ENCODE assay signal across 7 mouse cellular contexts in genomic region chr13:100492061-100492787, GRCm38 (mm10). TPM values are rescaled to one million over a fixed set of nuclear protein-coding genes. Genes with fewer than 3 reads are reported as not detected.
A peak's percentile ranks its signal among the peaks of the same experiment; 100 is the strongest.
DNase-seq lines count a peak whose midpoint lies in the region; ATAC-seq lines count a peak whose summit lies in the region.

Gene Gtf2h2 (minus strand): TSS chr13:100492579.

- H3K4me3 ChIP-seq in embryonic facial prominence, embryonic 10.5 days = peak within 1 kb of the TSS; percentile 95
- peak within 1 kb of the TSS; percentile 84 for H3K4me3 ChIP-seq in limb, embryonic 10.5 days
- H3K4me3 ChIP-seq in midbrain, embryonic 13.5 days (replicated peaks) = peak within 1 kb of the TSS; percentile 93

- peak within 1 kb of the TSS; percentile 90 for H3K9ac ChIP-seq in midbrain, embryonic 13.5 days (replicated peaks)

- peak; percentile 80 for ATAC-seq in granulocyte monocyte progenitor cell, adult 5-6 weeks (replicated peaks; ENCODE audit: poor library complexity, severe bottlenecking)
- ATAC-seq in midbrain, embryonic 13.5 days = peak; percentile 91

- under 1% methylated on average over 51 of the region's 51 CpGs for WGBS in embryonic facial prominence, embryonic 10.5 days
- under 1% methylated on average over 51 of the region's 51 CpGs for WGBS in limb, embryonic 10.5 days
- WGBS in midbrain, embryonic 13.5 days = under 1% methylated on average over 51 of the region's 51 CpGs

- no peaks in the 10 kb centered on the region for H3K9me3 ChIP-seq in embryonic facial prominence, embryonic 10.5 days
- H3K9me3 ChIP-seq in limb, embryonic 10.5 days (replicated peaks) = no peaks in the 10 kb centered on the region
- H3K9me3 ChIP-seq in midbrain, embryonic 13.5 days = no peaks in the 10 kb centered on the region

- DNase-seq in adrenal gland, postnatal 10 days = peak; percentile 92
- peak; percentile 89 for DNase-seq in embryonic facial prominence, embryonic 10.5 days (ENCODE audit: low spot score)
- peak; percentile 59 for DNase-seq in kidney, adult 11 months
- DNase-seq in limb, embryonic 10.5 days (ENCODE audit: low spot score) = peak; percentile 92
- peak; percentile 76 for DNase-seq in spleen, adult 12 weeks (ENCODE audit: low spot score)

- peak within 1 kb of the TSS; percentile 94 for H3K27ac ChIP-seq in embryonic facial prominence, embryonic 10.5 days (replicated peaks)
- H3K27ac ChIP-seq in limb, embryonic 10.5 days = peak within 1 kb of the TSS; percentile 95
- H3K27ac ChIP-seq in midbrain, embryonic 13.5 days = peak within 1 kb of the TSS; percentile 87

- no peaks in the 10 kb centered on the region for H3K27me3 ChIP-seq in embryonic facial prominence, embryonic 10.5 days (replicated peaks; ENCODE audit: low read depth, poor library complexity, severe bottlenecking)
- no peaks in the 10 kb centered on the region for H3K27me3 ChIP-seq in limb, embryonic 10.5 days (ENCODE audit: low read depth, poor library complexity, severe bottlenecking)
- no peaks in the 10 kb centered on the region for H3K27me3 ChIP-seq in midbrain, embryonic 13.5 days

- peaks cover 26% of the 10 kb centered on the region for H3K36me3 ChIP-seq in embryonic facial prominence, embryonic 10.5 days (replicated peaks)
- H3K36me3 ChIP-seq in limb, embryonic 10.5 days = peaks cover 27% of the 10 kb centered on the region
- peaks cover 20% of the 10 kb centered on the region for H3K36me3 ChIP-seq in midbrain, embryonic 13.5 days

- H3K4me2 ChIP-seq in midbrain, embryonic 13.5 days (replicated peaks) = peak within 1 kb of the TSS; percentile 75

- H3K4me1 ChIP-seq in embryonic facial prominence, embryonic 10.5 days = peaks cover 7% of the 10 kb centered on the region
- peaks cover 5% of the 10 kb centered on the region for H3K4me1 ChIP-seq in limb, embryonic 10.5 days
- peaks cover 14% of the 10 kb centered on the region for H3K4me1 ChIP-seq in midbrain, embryonic 13.5 days (replicated peaks)

RNA-seq across cellular contexts. Expression of gene Gtf2h2, which starts in this region (rescaled TPM):
- total RNA-seq in adrenal gland, postnatal 10 days (2021) = 10 to 100 TPM; 32.7 to 35.0 TPM
- polyA plus RNA-seq in embryonic facial prominence, embryonic 10.5 days (2016; fragmentation: Nextera tagmentation; extraction: Ambion mirVana) = 83.6 and 93.1 TPM in 2 replicates
- total RNA-seq in granulocyte monocyte progenitor cell, adult 5-6 weeks (2014; fragmentation: Nextera tagmentation) = 59.2 and 73.9 TPM in 2 replicates
- 75.1 and 79.2 TPM in 2 replicates for total RNA-seq in granulocyte monocyte progenitor cell, adult 5-6 weeks (2017)
- polyA plus RNA-seq in limb, embryonic 10.5 days (2016; fragmentation: Nextera tagmentation; extraction: Ambion mirVana) = 91.7 and 99.3 TPM in 2 replicates
- polyA plus RNA-seq in midbrain, embryonic 13.5 days (2015; fragmentation: Nextera tagmentation; extraction: Ambion mirVana) = 75.9 and 79.6 TPM in 2 replicates

Comparison
In these comparisons a context has a peak if more than half of its experiments do, and no peak if none do; other contexts are left out.
1. Peak in every context shown above with its lines: DNase-seq, ATAC-seq, H3K4me3 ChIP-seq and H3K27ac ChIP-seq.